Mouse (Mus musculus) hindbrain, embryonic 10.5 days (tissue): ENCODE measurements at regions not wholly inside any gene's neighbourhood (a gene's known extent, or its start where the extent isn't known, plus 50 kb on each side); places are given as distances from the start of the nearest gene placed in this dataset.

Experiments used
- DNase-seq: peaks from one replicate; pipeline ENCODE4 v3.0.0-alpha.2; 2017; ENCODE audit warnings: low spot score
- H3K27ac ChIP-seq: fragments of 300-500 bp; sonication (generic); 2 replicates; pipeline ENCODE4 v1.5.1; 2016; ENCODE audit warnings: mild to moderate bottlenecking, moderate library complexity
- H3K27me3 ChIP-seq: fragments of 300-500 bp; sonication (generic); 2 replicates; pipeline ENCODE4 v1.6.1; 2016; ENCODE audit warnings: mild to moderate bottlenecking; ENCODE audit not compliant: poor library complexity, insufficient read depth, severe bottlenecking
- H3K36me3 ChIP-seq: fragments of 300-500 bp; sonication (generic); 2 replicates; pipeline ENCODE4 v1.6.1; 2016; ENCODE audit warnings: mild to moderate bottlenecking, moderate library complexity
- H3K4me1 ChIP-seq: fragments of 300-500 bp; sonication (generic); replicated peaks from 2 replicates; pipeline ENCODE4 v1.6.1; 2016; ENCODE audit warnings: mild to moderate bottlenecking
- H3K4me3 ChIP-seq: fragments of 300-500 bp; sonication (generic); 2 replicates; pipeline ENCODE4 v1.5.1; 2016; ENCODE audit warnings: mild to moderate bottlenecking, moderate library complexity
- H3K9me3 ChIP-seq: fragments of 300-500 bp; sonication (generic); 2 replicates; pipeline ENCODE4 v1.6.1; 2016; ENCODE audit warnings: mild to moderate bottlenecking, moderate library complexity
- WGBS: fragments of 180-500 bp; shearing (Covaris S2); methylation state at CpG from one replicate; pipeline ENCODE4 v1.1.7; 2016; 5-methylcytosine and 5-hydroxymethylcytosine counted together

- H3K9me3 ChIP-seq: no peaks in the 10 kb centered on the region
- H3K4me1 ChIP-seq: no peaks in the 10 kb centered on the region
- H3K27ac ChIP-seq: no peak overlapping the region
- WGBS: 82% methylated on average over 4 of the region's 4 CpGs
- no peak overlapping the region for H3K4me3 ChIP-seq
- no peaks in the 10 kb centered on the region for H3K36me3 ChIP-seq
- H3K27me3 ChIP-seq: no peaks in the 10 kb centered on the region
- DNase-seq: no peak
Measured at GRCm38 (mm10) chr3:52889156-52889715, 127.8 kb downstream of the Cog6 start.

GRCm38 (mm10) chr3:52881981-52882380 lies 135.1 kb downstream of the Cog6 start:
- no peaks in the 10 kb centered on the region for H3K36me3 ChIP-seq
- H3K27me3 ChIP-seq: no peaks in the 10 kb centered on the region
- no peak for DNase-seq
- WGBS: 87% methylated on average over 3 of the region's 3 CpGs
- no peak overlapping the region for H3K4me3 ChIP-seq
- no peaks in the 10 kb centered on the region for H3K9me3 ChIP-seq
- no peak overlapping the region for H3K27ac ChIP-seq
- no peaks in the 10 kb centered on the region for H3K4me1 ChIP-seq

- Histone ChIP-seq H3K4me1 (no peaks in the 10 kb centered on the region), H3K36me3 (no peaks in the 10 kb centered on the region), H3K4me3 (no peak overlapping the region), H3K9me3 (no peaks in the 10 kb centered on the region), H3K27ac (no peak overlapping the region), H3K27me3 (no peaks in the 10 kb centered on the region)
- WGBS: 82% methylated on average over 4 of the region's 4 CpGs
- DNase-seq: no peak
Measured at GRCm38 (mm10) chr3:52881139-52881538, 135.9 kb downstream of the Cog6 start.

GRCm38 (mm10) chr3:52879700-52880099 lies 137.3 kb downstream of the Cog6 start:
- H3K27me3 ChIP-seq: no peaks in the 10 kb centered on the region
- H3K4me3 ChIP-seq: no peak overlapping the region
- H3K36me3 ChIP-seq: no peaks in the 10 kb centered on the region
- 90% methylated on average over 10 of the region's 10 CpGs for WGBS
- no peak overlapping the region for H3K27ac ChIP-seq
- no peaks in the 10 kb centered on the region for H3K4me1 ChIP-seq
- H3K9me3 ChIP-seq: no peaks in the 10 kb centered on the region
- DNase-seq: no peak

GRCm38 (mm10) chr3:52878334-52878733 lies 138.7 kb downstream of the Cog6 start:
- H3K4me1 ChIP-seq: no peaks in the 10 kb centered on the region
- no peaks in the 10 kb centered on the region for H3K9me3 ChIP-seq
- H3K27ac ChIP-seq: no peak overlapping the region
- DNase-seq: no peak
- H3K36me3 ChIP-seq: no peaks in the 10 kb centered on the region
- WGBS: 65% methylated on average over 3 of the region's 3 CpGs
- no peak overlapping the region for H3K4me3 ChIP-seq
- no peaks in the 10 kb centered on the region for H3K27me3 ChIP-seq

GRCm38 (mm10) chr3:52872260-52872659 lies 144.8 kb downstream of the Cog6 start:
- Histone ChIP-seq H3K4me1 (peaks cover 5% of the 10 kb centered on the region; the same call in 1 of the 2 replicates), H3K27me3 (no peaks in the 10 kb centered on the region), H3K4me3 (no peak overlapping the region), H3K27ac (no peak overlapping the region), H3K9me3 (no peaks in the 10 kb centered on the region), H3K36me3 (no peaks in the 10 kb centered on the region)
- no peak for DNase-seq
- WGBS: 90% methylated on average over 5 of the region's 5 CpGs

- DNase-seq: no peak
- no peaks in the 10 kb centered on the region for H3K27me3 ChIP-seq
- H3K4me3 ChIP-seq: no peak overlapping the region
- peaks cover 20% of the 10 kb centered on the region for H3K4me1 ChIP-seq
- H3K9me3 ChIP-seq: no peaks in the 10 kb centered on the region
- H3K36me3 ChIP-seq: no peaks in the 10 kb centered on the region
- no peak overlapping the region for H3K27ac ChIP-seq
- WGBS: 93% methylated on average over 8 of the region's 8 CpGs
Measured at GRCm38 (mm10) chr3:52863146-52863849, 153.7 kb downstream of the Cog6 start.

- no peak for DNase-seq
- H3K4me3 ChIP-seq: no peak overlapping the region
- H3K36me3 ChIP-seq: no peaks in the 10 kb centered on the region
- no peaks in the 10 kb centered on the region for H3K27me3 ChIP-seq
- WGBS: 94% methylated on average over 4 of the region's 4 CpGs
- H3K9me3 ChIP-seq: no peaks in the 10 kb centered on the region
- H3K4me1 ChIP-seq: peaks cover 20% of the 10 kb centered on the region
- H3K27ac ChIP-seq: no peak overlapping the region
Measured at GRCm38 (mm10) chr3:52862026-52862425, 155.0 kb downstream of the Cog6 start.

- no peak overlapping the region for H3K4me3 ChIP-seq
- peaks cover 20% of the 10 kb centered on the region for H3K4me1 ChIP-seq
- H3K27me3 ChIP-seq: no peaks in the 10 kb centered on the region
- DNase-seq: no peak
- no peak overlapping the region for H3K27ac ChIP-seq
- H3K36me3 ChIP-seq: no peaks in the 10 kb centered on the region
- WGBS: 82% methylated on average over 13 of the region's 13 CpGs
- no peaks in the 10 kb centered on the region for H3K9me3 ChIP-seq
Measured at GRCm38 (mm10) chr3:52861538-52861937, 155.5 kb downstream of the Cog6 start.

- no peak overlapping the region for H3K27ac ChIP-seq
- no peaks in the 10 kb centered on the region for H3K27me3 ChIP-seq
- peaks cover 20% of the 10 kb centered on the region for H3K4me1 ChIP-seq
- DNase-seq: no peak
- no peaks in the 10 kb centered on the region for H3K9me3 ChIP-seq
- H3K4me3 ChIP-seq: no peak overlapping the region
- no peaks in the 10 kb centered on the region for H3K36me3 ChIP-seq
- WGBS: 86% methylated on average over 2 of the region's 2 CpGs
Measured at GRCm38 (mm10) chr3:52859848-52860247, 157.2 kb downstream of the Cog6 start.

- Histone ChIP-seq H3K36me3 (no peaks in the 10 kb centered on the region), H3K27me3 (no peaks in the 10 kb centered on the region), H3K9me3 (no peaks in the 10 kb centered on the region), H3K4me3 (no peak overlapping the region), H3K4me1 (peaks cover 20% of the 10 kb centered on the region), H3K27ac (no peak overlapping the region)
- DNase-seq: no peak
- WGBS: 94% methylated on average over 8 of the region's 8 CpGs
Measured at GRCm38 (mm10) chr3:52859266-52859825, 157.7 kb downstream of the Cog6 start.

GRCm38 (mm10) chr3:52858259-52858658 lies 158.8 kb downstream of the Cog6 start:
- no peak overlapping the region for H3K27ac ChIP-seq
- H3K36me3 ChIP-seq: no peaks in the 10 kb centered on the region
- no peak for DNase-seq
- H3K4me3 ChIP-seq: no peak overlapping the region
- WGBS: 92% methylated on average over 9 of the region's 9 CpGs
- no peaks in the 10 kb centered on the region for H3K9me3 ChIP-seq
- H3K4me1 ChIP-seq: peaks cover 20% of the 10 kb centered on the region
- no peaks in the 10 kb centered on the region for H3K27me3 ChIP-seq

GRCm38 (mm10) chr3:52857076-52857475 lies 160.0 kb downstream of the Cog6 start:
- 43% methylated on average over 3 of the region's 3 CpGs for WGBS
- H3K4me1 ChIP-seq: peaks cover 20% of the 10 kb centered on the region
- H3K27me3 ChIP-seq: no peaks in the 10 kb centered on the region
- H3K4me3 ChIP-seq: no peak overlapping the region
- H3K36me3 ChIP-seq: no peaks in the 10 kb centered on the region
- H3K9me3 ChIP-seq: no peaks in the 10 kb centered on the region
- no peak for DNase-seq
- H3K27ac ChIP-seq: no peak overlapping the region
